Mouse (Mus musculus): ENCODE measurements around the gene Vstm5.

GRCm38 (mm10) chr9:15235986-15236385 lies 2.9 kb upstream of the Vstm5 start:
- TF ChIP-seq POLR2A (IDR thresholded peaks at IDR 0.05; ENCODE audit: extremely low read depth, insufficient read depth, low read length), result no peak
- no peak for TF ChIP-seq CTCF (IDR thresholded peaks at IDR 0.05; ENCODE audit: low read depth, low read length)
